Mouse (Mus musculus) bone marrow macrophage, adult 2 months (primary cell): ENCODE results near the gene Pi4k2b. TPM values are rescaled to one million over a fixed set of nuclear protein-coding genes. Genes with fewer than 3 reads are reported as not detected.

Source experiments
- H3K27ac ChIP-seq: 2 replicates; pipeline ENCODE4 v1.5.1; 2012; ENCODE audit warnings: low read depth, low read length; ENCODE audit not compliant: insufficient read depth
- H3K4me1 ChIP-seq: 2 replicates; pipeline ENCODE4 v1.6.1; 2012; ENCODE audit warnings: low read length; ENCODE audit not compliant: control insufficient read depth, insufficient read depth
- H3K4me3 ChIP-seq: 2 replicates; pipeline ENCODE4 v1.5.1; 2012; ENCODE audit warnings: mild to moderate bottlenecking, low read length, moderate library complexity; ENCODE audit not compliant: insufficient read depth
- CTCF ChIP-seq: IDR thresholded peaks from 2 replicates; pipeline ENCODE4 v1.5.1; 2012; ENCODE audit warnings: low read depth, mild to moderate bottlenecking, low read length, moderate library complexity
- POLR2A ChIP-seq: IDR thresholded peaks from 2 replicates; pipeline ENCODE4 v1.6.1; 2012; ENCODE audit warnings: mild to moderate bottlenecking, low read depth, low read length, borderline replicate concordance
- polyA plus RNA-seq: library from polyadenylated mRNA; stranded (reverse); fragments of >200 nt; gene quantifications from 2 replicates; pipeline ENCODE4 v1.2.4, GENCODE M21; 2012; ENCODE audit not compliant: missing spikeins, insufficient read depth, insufficient read length

The Pi4k2b gene
- polyA plus RNA-seq, 1 experiment: 11.0 TPM

GRCm38 (mm10) chr5:52742112-52742813 lies 889 bp downstream of the Pi4k2b start:
- peaks cover 6% of the 10 kb centered on the region; the same call in 1 of the 2 replicates for H3K4me1 ChIP-seq
- TF ChIP-seq POLR2A: no peak
- no peak for TF ChIP-seq CTCF
- peak overlapping the region; percentile 95 for H3K4me3 ChIP-seq
- 0 out of 2 replicates have a peak overlapping the region, but pooled peaks have one; percentile 10 for H3K27ac ChIP-seq

- H3K4me1 ChIP-seq: peaks cover 4% of the 10 kb centered on the region; the same call in 1 of the 2 replicates
- TF ChIP-seq CTCF (no peak), POLR2A (no peak)
- H3K4me3 ChIP-seq: peak overlapping the region; percentile 47
- H3K27ac ChIP-seq: 0 out of 2 replicates have a peak overlapping the region, but pooled peaks have one; percentile 14
Observed at GRCm38 (mm10) chr5:52743231-52743630, 1.9 kb downstream of the Pi4k2b start.

GRCm38 (mm10) chr5:52746920-52747319 lies 5.5 kb downstream of the Pi4k2b start:
- TF ChIP-seq POLR2A: no peak
- TF ChIP-seq CTCF: no peak
- no peak overlapping the region for H3K27ac ChIP-seq
- H3K4me1 ChIP-seq: peaks cover 4% of the 10 kb centered on the region; the same call in 1 of the 2 replicates
- no peak overlapping the region for H3K4me3 ChIP-seq

GRCm38 (mm10) chr5:52748732-52749131 lies 7.4 kb downstream of the Pi4k2b start:
- Histone ChIP-seq H3K4me1 (0 out of 2 replicates have a peak, but pooled peaks cover 2% of the 10 kb centered on the region), H3K27ac (no peak overlapping the region), H3K4me3 (no peak overlapping the region)
- TF ChIP-seq POLR2A: no peak
- no peak for TF ChIP-seq CTCF

GRCm38 (mm10) chr5:52753146-52753545 lies 11.8 kb downstream of the Pi4k2b start:
- H3K27ac ChIP-seq: no peak overlapping the region
- no peak overlapping the region for H3K4me3 ChIP-seq
- TF ChIP-seq POLR2A: no peak
- TF ChIP-seq CTCF: no peak
- no peaks in the 10 kb centered on the region for H3K4me1 ChIP-seq

- no peaks in the 10 kb centered on the region for H3K4me1 ChIP-seq
- no peak overlapping the region for H3K27ac ChIP-seq
- TF ChIP-seq POLR2A: no peak
- no peak for TF ChIP-seq CTCF
- no peak overlapping the region for H3K4me3 ChIP-seq
Observed at GRCm38 (mm10) chr5:52754196-52754595, 12.8 kb downstream of the Pi4k2b start.

GRCm38 (mm10) chr5:52755337-52755736 lies 14.0 kb downstream of the Pi4k2b start:
- TF ChIP-seq CTCF: no peak
- TF ChIP-seq POLR2A: no peak

GRCm38 (mm10) chr5:52755989-52756388 lies 14.6 kb downstream of the Pi4k2b start:
- TF ChIP-seq POLR2A: no peak
- no peak for TF ChIP-seq CTCF
- H3K4me3 ChIP-seq: no peak overlapping the region
- no peak overlapping the region for H3K27ac ChIP-seq
- peaks cover 4% of the 10 kb centered on the region; the same call in 1 of the 2 replicates for H3K4me1 ChIP-seq

More at GRCm38 (mm10) chr5:52755337-52755736, 14.0 kb downstream of the Pi4k2b start:
- Histone ChIP-seq H3K4me3 (no peak overlapping the region), H3K4me1 (peaks cover under 1% of the 10 kb centered on the region; the same call in 1 of the 2 replicates), H3K27ac (no peak overlapping the region)

- Histone ChIP-seq H3K4me3 (no peak overlapping the region), H3K27ac (no peak overlapping the region), H3K4me1 (peaks cover 4% of the 10 kb centered on the region; the same call in 1 of the 2 replicates)
- no peak for TF ChIP-seq CTCF
- no peak for TF ChIP-seq POLR2A
Observed at GRCm38 (mm10) chr5:52762586-52762985, 21.2 kb downstream of the Pi4k2b start.

- TF ChIP-seq POLR2A: no peak
- TF ChIP-seq CTCF: no peak
- no peak overlapping the region for H3K27ac ChIP-seq
- no peak overlapping the region for H3K4me3 ChIP-seq
Observed at GRCm38 (mm10) chr5:52774267-52774666, 32.9 kb downstream of the Pi4k2b start.

More at GRCm38 (mm10) chr5:52774267-52774666, 32.9 kb downstream of the Pi4k2b start:
- H3K4me1 ChIP-seq: no peaks in the 10 kb centered on the region
